Mouse (Mus musculus): Measurements from ENCODE around the gene Rai1.

DNA sequence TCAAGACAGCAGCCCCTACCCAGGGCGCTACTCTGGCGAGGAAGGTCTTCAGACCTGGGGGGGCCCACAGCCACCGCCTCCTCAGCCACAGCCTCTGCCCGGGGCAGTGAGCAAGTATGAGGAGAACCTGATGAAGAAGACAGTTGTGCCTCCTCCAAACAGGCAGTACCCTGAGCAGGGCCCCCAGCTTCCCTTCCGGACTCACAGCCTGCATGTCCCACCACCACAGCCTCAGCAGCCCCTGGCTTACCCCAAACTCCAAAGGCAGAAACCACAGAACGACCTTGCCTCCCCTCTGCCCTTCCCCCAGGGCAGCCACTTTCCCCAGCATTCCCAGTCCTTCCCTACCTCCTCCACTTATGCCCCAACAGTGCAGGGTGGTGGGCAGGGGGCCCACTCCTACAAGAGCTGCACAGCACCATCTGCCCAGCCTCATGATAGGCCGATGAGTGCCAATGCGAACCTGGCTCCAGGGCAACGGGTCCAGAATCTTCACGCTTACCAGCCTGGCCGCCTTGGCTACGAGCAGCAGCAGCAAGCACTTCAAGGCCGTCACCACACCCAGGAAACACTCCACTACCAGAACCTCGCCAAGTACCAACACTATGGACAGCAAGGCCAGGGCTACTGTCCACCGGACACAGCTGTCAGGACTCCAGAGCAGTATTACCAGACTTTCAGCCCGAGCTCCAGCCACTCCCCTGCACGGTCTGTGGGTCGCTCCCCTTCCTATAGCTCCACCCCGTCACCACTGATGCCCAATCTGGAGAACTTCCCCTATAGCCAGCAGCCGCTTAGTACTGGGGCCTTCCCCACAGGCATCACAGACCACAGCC is 80.8 kb downstream of the Rai1 start:
- TF ChIP-seq POLR2A (IDR thresholded peaks at IDR 0.05; ENCODE audit: control insufficient read depth, low read depth, low read length) (no peak), CTCF (IDR thresholded peaks at IDR 0.05; ENCODE audit: control insufficient read depth, insufficient read depth, insufficient replicate concordance, low read depth, low read length) (no peak)
